Mouse (Mus musculus) effector memory CD4-positive, alpha-beta T cell, adult 7 months (primary cell): ENCODE results near the gene Lhx1. TPM values are rescaled to one million over a fixed set of nuclear protein-coding genes. Genes with fewer than 3 reads are reported as not detected.

Experiments
- polyA plus RNA-seq: library from polyadenylated mRNA; unstranded; fragments of 100-300 nt; shearing (Covaris generic); gene quantifications from one replicate; pipeline ENCODE4 v1.2.1, GENCODE M21; 2017

Lhx1 gene
- polyA plus RNA-seq, result not detected

GRCm38 (mm10) chr11:84525421-84526274, at the start of gene Lhx1:
Gene Lhx1 (minus strand): TSS chr11:84525535.

GRCm38 (mm10) chr11:84513171-84514116, 11.9 kb downstream of the Lhx1 start, which contains the start of gene Aatf:
Gene Aatf (minus strand): TSS chr11:84513522.

Other genes starting within 250 kb of the Lhx1 start
- 46.5 TPM for gene Aatf, start 12.0 kb downstream of the Lhx1 start, polyA plus RNA-seq